Mouse (Mus musculus) lung, postnatal 0 days (tissue): ENCODE measurements around the gene Creb3l2. TPM values are rescaled to one million over a fixed set of nuclear protein-coding genes. Genes with fewer than 3 reads are reported as not detected.
A peak's percentile ranks its signal among the peaks of the same experiment; 100 is the strongest.

Source experiments
- ATAC-seq: fragments of 200-750 bp; cut with Nextera tagmentation; 2 replicates; pipeline ENCODE4 v1.8.0; 2017; ENCODE audit warnings: moderate library complexity
- DNase-seq: peaks from one replicate; pipeline ENCODE4 v3.0.0-alpha.2; 2016; ENCODE audit warnings: low spot score
- H3K27ac ChIP-seq: fragments of 300-500 bp; sonication (generic); 2 replicates; pipeline ENCODE4 v1.5.1; 2014; ENCODE audit warnings: antibody characterized with exemption, mild to moderate bottlenecking, low read length, mixed read lengths
- H3K27me3 ChIP-seq: fragments of 300-500 bp; sonication (generic); replicated peaks from 2 replicates; pipeline ENCODE4 v1.6.1; 2014; ENCODE audit warnings: low read length, mixed read lengths; ENCODE audit not compliant: insufficient read depth
- H3K36me3 ChIP-seq: fragments of 300-500 bp; sonication (generic); 2 replicates; pipeline ENCODE4 v1.6.1; 2014; ENCODE audit warnings: low read length, mixed read lengths; ENCODE audit not compliant: insufficient read depth
- H3K4me1 ChIP-seq: fragments of 300-500 bp; sonication (generic); 2 replicates; pipeline ENCODE4 v1.6.1; 2014; ENCODE audit warnings: antibody characterized with exemption, low read depth, low read length, mixed read lengths; ENCODE audit not compliant: insufficient read depth
- H3K4me2 ChIP-seq: fragments of 300-500 bp; sonication (generic); replicated peaks from 2 replicates; pipeline ENCODE4 v1.6.1; 2014; ENCODE audit warnings: low read depth, mild to moderate bottlenecking, low read length, moderate library complexity, mixed read lengths
- H3K4me3 ChIP-seq: fragments of 300-500 bp; sonication (generic); 2 replicates; pipeline ENCODE4 v1.5.1; 2014; ENCODE audit warnings: low read depth, low read length
- H3K9ac ChIP-seq: fragments of 300-500 bp; sonication (generic); replicated peaks from 2 replicates; pipeline ENCODE4 v1.6.1; 2014; ENCODE audit warnings: low read depth, mild to moderate bottlenecking
- H3K9me3 ChIP-seq: fragments of 300-500 bp; sonication (generic); 2 replicates; pipeline ENCODE4 v1.6.1; 2016; ENCODE audit warnings: low read length, mixed read lengths
- CTCF ChIP-seq: IDR thresholded peaks from 2 replicates; pipeline ENCODE4 v1.5.1; 2016; ENCODE audit warnings: antibody characterized with exemption, mild to moderate bottlenecking
- EP300 ChIP-seq: IDR thresholded peaks from 2 replicates; pipeline ENCODE4 v1.6.1; 2016; ENCODE audit warnings: antibody characterized with exemption, mild to moderate bottlenecking, control low read depth
- WGBS: fragments of 180-500 bp; shearing (Covaris S2); extraction: QIAGEN DNeasy Blood & Tissue Kit; methylation state at CpG from one replicate; pipeline ENCODE4 v1.1.7; 2014; 5-methylcytosine and 5-hydroxymethylcytosine counted together
- polyA plus RNA-seq: library from polyadenylated mRNA; unstranded; fragments of >200 nt; fragmentation: Nextera tagmentation; extraction: Ambion mirVana; gene quantifications from 2 replicates; pipeline ENCODE4 v1.2.1, GENCODE M21; 2015

The Creb3l2 gene
- polyA plus RNA-seq, 1 experiment from 2014 or later = 23.8 TPM

- Histone ChIP-seq H3K4me3 (no peak overlapping the region), H3K9ac (no peak overlapping the region), H3K4me1 (peaks cover 27% of the 10 kb centered on the region; the same call in 1 of the 2 replicates), H3K9me3 (no peaks in the 10 kb centered on the region), H3K27ac (peak overlapping the region; percentile 27; the same call in 1 of the 2 replicates), H3K36me3 (no peaks in the 10 kb centered on the region), H3K4me2 (no peak overlapping the region), H3K27me3 (no peaks in the 10 kb centered on the region)
- DNase-seq = no peak
- ATAC-seq = no peak
- WGBS = 74% methylated on average over 4 of the region's 4 CpGs
- TF ChIP-seq CTCF (no peak), EP300 (no peak)
These were observed 41.8 kb downstream of the Creb3l2 start for GRCm38 (mm10) chr6:37400167-37400566.

- H3K9ac ChIP-seq = no peak overlapping the region
- TF ChIP-seq EP300 = peak; percentile 80
- TF ChIP-seq CTCF = no peak
- peak; percentile 85 for ATAC-seq
- 14% methylated on average over 10 of the region's 10 CpGs for WGBS
- H3K4me1 ChIP-seq = peaks cover 23% of the 10 kb centered on the region; the same call in 1 of the 2 replicates
- H3K4me2 ChIP-seq = no peak overlapping the region
- no peak overlapping the region for H3K4me3 ChIP-seq
- no peaks in the 10 kb centered on the region for H3K36me3 ChIP-seq
- H3K9me3 ChIP-seq = no peaks in the 10 kb centered on the region
- H3K27me3 ChIP-seq = no peaks in the 10 kb centered on the region
- peak; percentile 86 for DNase-seq
- H3K27ac ChIP-seq = no peak overlapping the region
These were observed 43.0 kb downstream of the Creb3l2 start for GRCm38 (mm10) chr6:37398943-37399342.

- Histone ChIP-seq H3K27ac (no peak overlapping the region), H3K4me3 (no peak overlapping the region), H3K27me3 (no peaks in the 10 kb centered on the region), H3K9me3 (no peaks in the 10 kb centered on the region), H3K9ac (no peak overlapping the region), H3K36me3 (no peaks in the 10 kb centered on the region), H3K4me1 (peaks cover 23% of the 10 kb centered on the region; the same call in 1 of the 2 replicates), H3K4me2 (no peak overlapping the region)
- ATAC-seq = no peak
- TF ChIP-seq EP300 (no peak), CTCF (no peak)
- 46% methylated on average over 9 of the region's 9 CpGs for WGBS
- DNase-seq = no peak
These were observed 44.0 kb downstream of the Creb3l2 start for GRCm38 (mm10) chr6:37397973-37398372.

GRCm38 (mm10) chr6:37397254-37397653 lies 44.7 kb downstream of the Creb3l2 start:
- Histone ChIP-seq H3K4me3 (no peak overlapping the region), H3K4me2 (no peak overlapping the region), H3K27me3 (no peaks in the 10 kb centered on the region), H3K36me3 (no peaks in the 10 kb centered on the region), H3K27ac (no peak overlapping the region), H3K4me1 (peaks cover 23% of the 10 kb centered on the region; the same call in 1 of the 2 replicates), H3K9me3 (no peaks in the 10 kb centered on the region), H3K9ac (no peak overlapping the region)
- 70% methylated on average over 4 of the region's 4 CpGs for WGBS
- TF ChIP-seq CTCF = no peak
- TF ChIP-seq EP300 = no peak
- no peak for DNase-seq
- ATAC-seq = no peak

- ATAC-seq (no peak), DNase-seq (no peak)
- no peaks in the 10 kb centered on the region for H3K36me3 ChIP-seq
- H3K4me1 ChIP-seq = peaks cover 14% of the 10 kb centered on the region; the same call in 1 of the 2 replicates
- H3K9ac ChIP-seq = no peak overlapping the region
- no peak overlapping the region for H3K4me2 ChIP-seq
- no peak overlapping the region for H3K27ac ChIP-seq
- TF ChIP-seq EP300 (no peak), CTCF (no peak)
- no peaks in the 10 kb centered on the region for H3K9me3 ChIP-seq
- no peaks in the 10 kb centered on the region for H3K27me3 ChIP-seq
- 72% methylated on average over 4 of the region's 4 CpGs for WGBS
- no peak overlapping the region for H3K4me3 ChIP-seq
These were observed 45.8 kb downstream of the Creb3l2 start for GRCm38 (mm10) chr6:37396127-37396526.

GRCm38 (mm10) chr6:37393263-37393662 lies 48.7 kb downstream of the Creb3l2 start:
- Histone ChIP-seq H3K9me3 (no peaks in the 10 kb centered on the region), H3K4me1 (peaks cover 10% of the 10 kb centered on the region; the same call in 1 of the 2 replicates), H3K27me3 (no peaks in the 10 kb centered on the region), H3K4me3 (no peak overlapping the region), H3K4me2 (no peak overlapping the region), H3K27ac (no peak overlapping the region), H3K9ac (no peak overlapping the region), H3K36me3 (no peaks in the 10 kb centered on the region)
- no peak for TF ChIP-seq CTCF
- no peak for TF ChIP-seq EP300
- DNase-seq (no peak), ATAC-seq (no peak)
- WGBS = 71% methylated on average over 6 of the region's 6 CpGs

- H3K4me2 ChIP-seq = no peak overlapping the region
- no peaks in the 10 kb centered on the region for H3K27me3 ChIP-seq
- DNase-seq = no peak
- no peaks in the 10 kb centered on the region for H3K36me3 ChIP-seq
- peaks cover 10% of the 10 kb centered on the region; the same call in 1 of the 2 replicates for H3K4me1 ChIP-seq
- no peak overlapping the region for H3K4me3 ChIP-seq
- 81% methylated on average over 6 of the region's 6 CpGs for WGBS
- H3K27ac ChIP-seq = no peak overlapping the region
- TF ChIP-seq CTCF = no peak
- no peak for TF ChIP-seq EP300
- H3K9me3 ChIP-seq = no peaks in the 10 kb centered on the region
- no peak for ATAC-seq
- H3K9ac ChIP-seq = no peak overlapping the region
These were observed 49.7 kb downstream of the Creb3l2 start for GRCm38 (mm10) chr6:37392262-37392661.
